ENCODE assay signal across 9 mouse cellular contexts in genomic region chr1:133854421-133855273, GRCm38 (mm10). TPM values are rescaled to one million over a fixed set of nuclear protein-coding genes. Genes with fewer than 3 reads are reported as not detected.
DNase-seq lines count a peak whose midpoint lies in the region; ATAC-seq lines count a peak whose summit lies in the region.
"Had no signal": no experiment of that assay in that cellular context is flagged by ENCODE, and none has a peak within 500 bp of the region (broad histone marks: within the 10 kb centered on the region; RNA-seq: fewer than 3 reads in every experiment).

No protein-coding gene starts in this region.

- ATAC-seq in liver, embryonic 15.5 days (ENCODE audit: insufficient read depth), result no peak
- ATAC-seq in neural tube, embryonic 14.5 days (ENCODE audit: low read depth), result peak; percentile 45; the same call in 1 of the 2 replicates

- H3K9ac ChIP-seq in liver, embryonic 15.5 days, result no peak overlapping the region
- H3K9ac ChIP-seq in neural tube, embryonic 14.5 days (replicated peaks; ENCODE audit: low read depth, low read length), result no peak overlapping the region

- no peaks in the 10 kb centered on the region for H3K9me3 ChIP-seq in liver, embryonic 15.5 days (replicated peaks)
- no peaks in the 10 kb centered on the region for H3K9me3 ChIP-seq in neural tube, embryonic 14.5 days (ENCODE audit: control insufficient read depth, low read length)

- no peaks in the 10 kb centered on the region for H3K36me3 ChIP-seq in liver, embryonic 15.5 days (replicated peaks)
- no peaks in the 10 kb centered on the region for H3K36me3 ChIP-seq in neural tube, embryonic 14.5 days (ENCODE audit: control insufficient read depth, insufficient read depth, low read length)

- 7% methylated on average over 17 of the region's 17 CpGs for WGBS in liver, embryonic 15.5 days (ENCODE audit: insufficient replicate concordance)
- 3% methylated on average over 17 of the region's 17 CpGs for WGBS in neural tube, embryonic 14.5 days

- peak overlapping the region; percentile 53 for H3K4me2 ChIP-seq in liver, embryonic 15.5 days
- H3K4me2 ChIP-seq in neural tube, embryonic 14.5 days (ENCODE audit: low read depth, low read length), result peak overlapping the region; percentile 48

- peak; percentile 19 to 36 for DNase-seq in cerebellum, postnatal 10 days
- DNase-seq in cerebellum, postnatal 14 days, result no peak
- DNase-seq in Muller cell, postnatal 12 days (ENCODE audit: inconsistent ontology term), result peak; percentile 64
- DNase-seq in forelimb bud, embryonic 11.5 days (ENCODE audit: low read depth, low spot score), result peak; percentile 26
- peak; percentile 33 for DNase-seq in induced T-regulatory cell, adult 2 months (ENCODE audit: low read depth)
- DNase-seq in ovary, adult 18-20 months (ENCODE audit: low spot score), result no peak

- peaks cover 39% of the 10 kb centered on the region for H3K4me1 ChIP-seq in liver, embryonic 15.5 days (replicated peaks)
- peaks cover 15% of the 10 kb centered on the region; the same call in 1 of the 2 replicates for H3K4me1 ChIP-seq in neural tube, embryonic 14.5 days (ENCODE audit: control insufficient read depth, insufficient read depth, low read length)

- peaks cover 64% of the 10 kb centered on the region for H3K27me3 ChIP-seq in liver, embryonic 15.5 days
- no peaks in the 10 kb centered on the region for H3K27me3 ChIP-seq in neural tube, embryonic 14.5 days (ENCODE audit: control insufficient read depth, insufficient read depth, low read length)
- H3K27me3 ChIP-seq: CH12.LX had no signal

- peak overlapping the region; percentile 17; the same call in 1 of the 2 replicates for H3K4me3 ChIP-seq in liver, embryonic 15.5 days (replicated peaks)
- H3K4me3 ChIP-seq in neural tube, embryonic 14.5 days (ENCODE audit: low read depth, low read length), result peak overlapping the region; percentile 12; the same call in 1 of the 2 replicates

- H3K27ac ChIP-seq in liver, embryonic 15.5 days (replicated peaks), result no peak overlapping the region
- no peak overlapping the region for H3K27ac ChIP-seq in neural tube, embryonic 14.5 days (ENCODE audit: low read depth, low read length)

RNA-seq across cellular contexts. Expression of gene Optc, which starts 53.2 kb away (rescaled TPM):
- 0.08 and 0.13 TPM in 2 replicates for polyA plus RNA-seq in liver, embryonic 15.5 days (2015; fragmentation: Nextera tagmentation; extraction: Ambion mirVana)
- 1.7 and 2.9 TPM in 2 replicates for polyA plus RNA-seq in neural tube, embryonic 14.5 days (2014; fragmentation: Nextera tagmentation; extraction: Ambion mirVana)

RNA-seq across cellular contexts. Expression of gene Atp2b4, which starts 53.8 kb away (rescaled TPM):
- polyA plus RNA-seq in liver, embryonic 15.5 days (2015; fragmentation: Nextera tagmentation; extraction: Ambion mirVana), result 37.6 and 40.1 TPM in 2 replicates
- 17.6 and 30.3 TPM in 2 replicates for polyA plus RNA-seq in neural tube, embryonic 14.5 days (2014; fragmentation: Nextera tagmentation; extraction: Ambion mirVana)

Comparison
In these comparisons a context has a peak if more than half of its experiments do, and no peak if none do; other contexts are left out.
1. DNase-seq: peak in cerebellum, postnatal 10 days (2 of 2), Muller cell, postnatal 12 days (single experiment), forelimb bud, embryonic 11.5 days (single experiment) and induced T-regulatory cell, adult 2 months (single experiment); none in cerebellum, postnatal 14 days (0 of 2) and ovary, adult 18-20 months (single experiment).